Mouse (Mus musculus) MEL (cell line): ENCODE data around the gene Tcf7l2. TPM values are rescaled to one million over a fixed set of nuclear protein-coding genes. Genes with fewer than 3 reads are reported as not detected.

ENCODE experiments used
- DNase-seq: peaks from one replicate; pipeline ENCODE4 v3.0.0; 2011; ENCODE audit warnings: low read depth, low spot score
- H3K27ac ChIP-seq: 2 replicates; pipeline ENCODE4 v1.5.1; 2012; ENCODE audit warnings: low read depth, mild to moderate bottlenecking, control low read depth, low read length, moderate library complexity; ENCODE audit not compliant: control insufficient read depth
- H3K27me3 ChIP-seq, 2 experiments: fragments of 150-350 bp in 1 of 2; sonication (generic) in 1 of 2; 2 replicates each; pipeline ENCODE4 v1.6.1; 2012; ENCODE audit warnings: low read length in 2 of 2, mild to moderate bottlenecking in 2 of 2, improper control_type of control experiment in 1 of 2, moderate library complexity in 1 of 2; ENCODE audit not compliant: insufficient read depth in 2 of 2, control insufficient read depth in 1 of 2
- H3K36me3 ChIP-seq, 2 experiments: 2 replicates each; pipeline ENCODE4 v1.6.1; 2012 to 2014; ENCODE audit warnings: low read length in 2 of 2, improper control_type of control experiment in 1 of 2, inconsistent platforms in 1 of 2, mild to moderate bottlenecking in 1 of 2; ENCODE audit not compliant: insufficient read depth in 2 of 2, control insufficient read depth in 1 of 2
- H3K4me1 ChIP-seq, 2 experiments: fragments of 150-350 bp in 1 of 2; sonication (generic) in 1 of 2; 2 replicates each; pipeline ENCODE4 v1.6.1; 2012; ENCODE audit warnings: low read length in 2 of 2, improper control_type of control experiment in 1 of 2, mild to moderate bottlenecking in 1 of 2; ENCODE audit not compliant: insufficient read depth in 2 of 2, control insufficient read depth in 1 of 2
- H3K4me3 ChIP-seq, 2 experiments: fragments of 150-350 bp in 1 of 2; sonication (generic) in 1 of 2; 2 replicates each; pipeline ENCODE4 v1.5.1; 2012; ENCODE audit warnings: low read depth in 2 of 2, low read length in 2 of 2, mild to moderate bottlenecking in 2 of 2, moderate library complexity in 2 of 2, control low read depth in 1 of 2, improper control_type of control experiment in 1 of 2; ENCODE audit not compliant: control insufficient read depth in 1 of 2, insufficient read depth in 1 of 2
- H3K79me2 ChIP-seq: 2 replicates; pipeline ENCODE4 v1.6.1; 2012; ENCODE audit warnings: mild to moderate bottlenecking, low read length, moderate library complexity; ENCODE audit not compliant: control insufficient read depth, poor library complexity, insufficient read depth
- H3K9ac ChIP-seq: 2 replicates; pipeline ENCODE4 v1.6.1; 2012; ENCODE audit warnings: low read depth, mild to moderate bottlenecking, control low read depth, low read length, moderate library complexity; ENCODE audit not compliant: control insufficient read depth, poor library complexity, severe bottlenecking
- H3K9me3 ChIP-seq: fragments of 150-350 bp; sonication (generic); replicated peaks from 2 replicates; pipeline ENCODE4 v1.6.1; 2012; ENCODE audit warnings: mild to moderate bottlenecking, low read length, improper control_type of control experiment, moderate library complexity; ENCODE audit not compliant: insufficient read depth
- CHD2 ChIP-seq: IDR thresholded peaks from 2 replicates; pipeline ENCODE4 v1.6.1; 2011; ENCODE audit warnings: low read length, improper control_type of control experiment
- CTCF ChIP-seq, 3 experiments: IDR thresholded peaks in 2 of 3; conservative IDR thresholded peaks in 1 of 3; 2 replicates each; pipeline ENCODE4 v1.5.1; 2011 to 2012; ENCODE audit warnings: low read length in 3 of 3, low read depth in 2 of 3, mild to moderate bottlenecking in 2 of 3, improper control_type of control experiment in 1 of 3, inconsistent platforms in 1 of 3, mixed read lengths in 1 of 3, moderate library complexity in 1 of 3; ENCODE audit not compliant: control insufficient read depth in 1 of 3, insufficient read depth in 1 of 3, poor library complexity in 1 of 3, severe bottlenecking in 1 of 3
- E2F4 ChIP-seq: IDR thresholded peaks from 2 replicates; pipeline ENCODE4 v1.6.1; 2011; ENCODE audit warnings: low read depth, low read length, improper control_type of control experiment, borderline replicate concordance
- ELF1 ChIP-seq: IDR thresholded peaks from 2 replicates; pipeline ENCODE4 v1.6.1; 2014; ENCODE audit warnings: low read depth, mild to moderate bottlenecking, inconsistent platforms, low read length, improper control_type of control experiment, moderate library complexity
- EP300 ChIP-seq, 2 experiments: IDR thresholded peaks; 2 replicates each; pipeline ENCODE4 v1.6.1; 2011; ENCODE audit warnings: improper control_type of control experiment in 2 of 2, low read length in 2 of 2, low read depth in 1 of 2, mild to moderate bottlenecking in 1 of 2
- ETS1 ChIP-seq: IDR thresholded peaks from 2 replicates; pipeline ENCODE4 v1.6.1; 2012; ENCODE audit warnings: low read depth, mild to moderate bottlenecking, inconsistent platforms, low read length, improper control_type of control experiment, moderate library complexity
- GATA1 ChIP-seq: IDR thresholded peaks from 2 replicates; pipeline ENCODE4 v1.6.1; 2011; ENCODE audit warnings: low read depth, low read length, improper control_type of control experiment
- KAT2A ChIP-seq: conservative IDR thresholded peaks from 2 replicates; pipeline ENCODE4 v1.6.1; 2012; ENCODE audit warnings: low read depth, low read length, improper control_type of control experiment, inconsistent platforms
- MAX ChIP-seq: IDR thresholded peaks from 2 replicates; pipeline ENCODE4 v1.6.1; 2011; ENCODE audit warnings: low read length, improper control_type of control experiment
- MAZ ChIP-seq: IDR thresholded peaks from 2 replicates; pipeline ENCODE4 v1.6.1; 2012; ENCODE audit warnings: low read depth, mild to moderate bottlenecking, inconsistent platforms, low read length, improper control_type of control experiment
- MYB ChIP-seq: IDR thresholded peaks from 2 replicates; pipeline ENCODE4 v1.6.1; 2011; ENCODE audit warnings: mild to moderate bottlenecking, low read depth, low read length, improper control_type of control experiment
- NRF1 ChIP-seq: IDR thresholded peaks from 2 replicates; pipeline ENCODE4 v1.6.1; 2014; ENCODE audit warnings: low read depth, mild to moderate bottlenecking, inconsistent platforms, low read length, improper control_type of control experiment, moderate library complexity; ENCODE audit not compliant: poor library complexity, insufficient read depth, severe bottlenecking
- POLR2AphosphoS5 ChIP-seq: IDR thresholded peaks from 2 replicates; pipeline ENCODE4 v1.6.1; 2012; ENCODE audit warnings: low read depth, borderline replicate concordance, mild to moderate bottlenecking, inconsistent platforms, low read length, moderate library complexity, mixed read lengths
- SIN3A ChIP-seq: IDR thresholded peaks from 2 replicates; pipeline ENCODE4 v1.6.1; 2012; ENCODE audit warnings: low read length, improper control_type of control experiment, inconsistent platforms
- SMC3 ChIP-seq: IDR thresholded peaks from 2 replicates; pipeline ENCODE4 v1.6.1; 2011; ENCODE audit warnings: low read depth, low read length, improper control_type of control experiment
- TAL1 ChIP-seq: IDR thresholded peaks from 2 replicates; pipeline ENCODE4 v1.6.1; 2012; ENCODE audit warnings: mild to moderate bottlenecking, inconsistent platforms, low read length, moderate library complexity, mixed read lengths
- TBP ChIP-seq: IDR thresholded peaks from 2 replicates; pipeline ENCODE4 v1.8.0; 2011; ENCODE audit warnings: low read depth, low read length, improper control_type of control experiment
- UBTF ChIP-seq: IDR thresholded peaks from 2 replicates; pipeline ENCODE4 v1.6.1; 2012; ENCODE audit warnings: low read depth, mild to moderate bottlenecking, inconsistent platforms, low read length, improper control_type of control experiment, moderate library complexity, borderline replicate concordance; ENCODE audit not compliant: insufficient read depth
- USF1 ChIP-seq: IDR thresholded peaks from 2 replicates; pipeline ENCODE4 v1.6.1; 2014; ENCODE audit warnings: low read depth, mild to moderate bottlenecking, inconsistent platforms, low read length, improper control_type of control experiment, moderate library complexity
- ZKSCAN1 ChIP-seq: IDR thresholded peaks from 2 replicates; pipeline ENCODE4 v1.6.1; 2012; ENCODE audit warnings: low read depth, mild to moderate bottlenecking, inconsistent platforms, low read length, improper control_type of control experiment, moderate library complexity
- polyA plus RNA-seq, 2 experiments: library from polyadenylated mRNA; stranded (reverse) in 1 of 2; unstranded in 1 of 2; fragments of >175 nt in 1 of 2; fragments of >200 nt in 1 of 2; gene quantifications; 2 replicates each; pipeline versions ENCODE4 v1.2.1 to v1.2.4; 2012; ENCODE audit warnings: low replicate concordance in 2 of 2, low read depth in 1 of 2; ENCODE audit not compliant: insufficient read length in 2 of 2, insufficient read depth in 1 of 2, missing spikeins in 1 of 2
- total RNA-seq: library from RNA; depleted of rRNA; stranded (reverse); fragments of 300-350 nt; gene quantifications from 2 replicates; pipeline ENCODE4 v1.2.3, GENCODE M21; 2012

Tcf7l2 gene
- total and polyA plus RNA-seq, 3 experiments = 0.65 to 12.8 TPM; not detected in 1

- no peak overlapping the region for H3K9ac ChIP-seq
- peaks cover 1 to 4% of the 10 kb centered on the region in 2 experiments; a peak in 3 of 4 replicates for H3K27me3 ChIP-seq
- no peak for TF ChIP-seq SMC3
- no peak for TF ChIP-seq TAL1
- no peak for TF ChIP-seq MAZ
- no peak for TF ChIP-seq ELF1
- H3K36me3 ChIP-seq = no peaks in the 10 kb centered on the region
- H3K4me1 ChIP-seq = no peaks in the 10 kb centered on the region
- H3K27ac ChIP-seq = no peak overlapping the region
- no peak for DNase-seq
- H3K79me2 ChIP-seq = no peaks in the 10 kb centered on the region
- no peaks in the 10 kb centered on the region for H3K9me3 ChIP-seq
- no peak overlapping the region for H3K4me3 ChIP-seq
Measured at GRCm38 (mm10) chr19:55789838-55790237, 48.2 kb downstream of the Tcf7l2 start.

GRCm38 (mm10) chr19:55791293-55791692 lies 49.7 kb downstream of the Tcf7l2 start:
- no peak for TF ChIP-seq SMC3
- TF ChIP-seq GATA1 = no peak
- TF ChIP-seq POLR2AphosphoS5 = no peak
- no peak for TF ChIP-seq ETS1
- no peak for TF ChIP-seq TAL1
- no peak for TF ChIP-seq KAT2A
- TF ChIP-seq NRF1 = no peak
- TF ChIP-seq SIN3A = no peak
- TF ChIP-seq CTCF (IDR thresholded peaks at IDR 0.05 in 2 of 3, conservative IDR thresholded peaks at IDR 0.05 in 1 of 3; ENCODE audit: control insufficient read depth in 1 of 3, insufficient read depth in 1 of 3, low read depth in 2 of 3, low read length in 3 of 3, poor library complexity in 1 of 3, severe bottlenecking in 1 of 3) = no peak
- no peak for TF ChIP-seq ZKSCAN1
- TF ChIP-seq MYB = no peak
- TF ChIP-seq E2F4 = no peak
- TF ChIP-seq CHD2 = no peak
- TF ChIP-seq USF1 = no peak
- no peak for TF ChIP-seq UBTF
- TF ChIP-seq ELF1 = no peak
- TF ChIP-seq MAX = no peak
- no peak for TF ChIP-seq TBP
- TF ChIP-seq EP300 (IDR thresholded peaks at IDR 0.05; ENCODE audit: low read depth in 1 of 2, low read length in 2 of 2) = no peak
- Histone ChIP-seq H3K4me3 (no peak overlapping the region), H3K9me3 (no peaks in the 10 kb centered on the region), H3K36me3 (no peaks in the 10 kb centered on the region), H3K9ac (no peak overlapping the region), H3K27ac (no peak overlapping the region), H3K27me3 (peaks cover 0 to 1% of the 10 kb centered on the region in 2 experiments; a peak in 1 of 4 replicates), H3K4me1 (no peaks in the 10 kb centered on the region), H3K79me2 (no peaks in the 10 kb centered on the region)
- no peak for DNase-seq
